In the genomic region with DNA sequence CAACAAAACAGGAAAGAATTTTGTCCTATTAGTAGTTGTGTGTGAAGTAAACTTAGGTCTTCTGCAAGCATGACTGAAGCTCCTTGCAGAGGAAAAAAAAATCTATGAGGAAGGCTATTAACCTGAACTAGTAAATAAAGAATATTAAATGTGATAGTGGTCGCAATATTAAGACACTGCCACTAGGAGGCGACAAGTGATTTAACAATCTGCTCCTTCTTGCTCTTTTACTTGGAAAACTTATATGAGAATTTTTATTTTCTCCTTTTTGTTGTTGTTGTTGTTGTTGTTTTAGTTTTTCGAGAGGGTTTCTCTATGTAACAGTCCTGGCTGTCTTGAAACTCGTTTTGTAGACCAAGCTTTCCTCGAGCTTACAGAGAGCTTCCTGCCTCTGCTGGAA, we compare ENCODE assay signal across 8 mouse cellular contexts. TPM values are rescaled to one million over a fixed set of nuclear protein-coding genes. Genes with fewer than 3 reads are reported as not detected.
A peak's percentile ranks its signal among the peaks of the same experiment; 100 is the strongest.
DNase-seq lines count a peak whose midpoint lies in the region; ATAC-seq and TF ChIP-seq lines count a peak whose summit lies in the region.

No protein-coding gene starts in this region.

- 2% methylated on average over 5 of the region's 5 CpGs for WGBS in heart, embryonic 10.5 days
- 0% methylated on average over 5 of the region's 5 CpGs for WGBS in kidney, adult 2 months
- whole genome bisulfite sequencing in liver, embryonic 13.5 days (ENCODE audit: insufficient replicate concordance): under 1% methylated on average over 5 of the region's 5 CpGs

- peak overlapping the region; percentile 28; the same call in 1 of the 2 replicates for H3K9ac ChIP-seq in liver, embryonic 13.5 days

- H3K9me3 ChIP-seq in heart, embryonic 10.5 days: no peaks in the 10 kb centered on the region
- H3K9me3 ChIP-seq in liver, embryonic 13.5 days (replicated peaks): no peaks in the 10 kb centered on the region

- peak overlapping the region; percentile 92 for H3K4me2 ChIP-seq in liver, embryonic 13.5 days

- H3K27me3 ChIP-seq in heart, embryonic 10.5 days (ENCODE audit: insufficient read depth, poor library complexity, severe bottlenecking): no peaks in the 10 kb centered on the region
- no peaks in the 10 kb centered on the region for H3K27me3 ChIP-seq in kidney, adult 2 months (replicated peaks; ENCODE audit: control insufficient read depth, insufficient read depth, low read length)
- H3K27me3 ChIP-seq in liver, embryonic 13.5 days: no peaks in the 10 kb centered on the region

- H3K36me3 ChIP-seq in heart, embryonic 10.5 days: peaks cover 18% of the 10 kb centered on the region; the same call in 1 of the 2 replicates
- H3K36me3 ChIP-seq in kidney, adult 2 months (ENCODE audit: control insufficient read depth, insufficient read depth, low read length): no peaks in the 10 kb centered on the region
- peaks cover 8% of the 10 kb centered on the region for H3K36me3 ChIP-seq in liver, embryonic 13.5 days

- peaks cover 17% of the 10 kb centered on the region for H3K4me1 ChIP-seq in heart, embryonic 10.5 days
- H3K4me1 ChIP-seq in kidney, adult 2 months (ENCODE audit: control insufficient read depth, insufficient read depth, low read length): peaks cover 2% of the 10 kb centered on the region
- H3K4me1 ChIP-seq in liver, embryonic 13.5 days (replicated peaks): peaks cover 37% of the 10 kb centered on the region

- TF ChIP-seq POLR2A in kidney, adult 2 months (IDR thresholded peaks at IDR 0.05; ENCODE audit: low read depth, low read length): no peak

- peak; percentile 51 for DNase-seq in right cerebral cortex, adult 18-20 months
- no peak for DNase-seq in right cerebral cortex, postnatal 25 days
- DNase-seq in cerebellum, postnatal 10 days: peak; percentile 65 to 72
- no peak for DNase-seq in heart, embryonic 10.5 days (ENCODE audit: low spot score)
- DNase-seq in kidney, adult 2 months: peak; percentile 78
- DNase-seq in liver, embryonic 13.5 days: peak; percentile 47
- peak; percentile 82 for DNase-seq in naive thymus-derived CD4-positive, alpha-beta T cell, adult 2 months (ENCODE audit: low read depth)
- no peak for DNase-seq in right cerebral cortex, postnatal 14 days

- ATAC-seq in liver, embryonic 13.5 days (ENCODE audit: low read depth): no peak

- TF ChIP-seq CTCF in kidney, adult 2 months (conservative IDR thresholded peaks at IDR 0.05; ENCODE audit: insufficient read depth, insufficient read length, low read depth, low read length): no peak

- H3K4me3 ChIP-seq in heart, embryonic 10.5 days: no peak overlapping the region
- no peak overlapping the region for H3K4me3 ChIP-seq in kidney, adult 2 months (ENCODE audit: insufficient read depth, low read depth, low read length)
- H3K4me3 ChIP-seq in liver, embryonic 13.5 days (replicated peaks): peak overlapping the region; percentile 72

- peak overlapping the region; percentile 98; the same call in 1 of the 2 replicates for H3K27ac ChIP-seq in heart, embryonic 10.5 days
- no peak overlapping the region for H3K27ac ChIP-seq in kidney, adult 2 months (ENCODE audit: insufficient read depth, low read depth, low read length)
- H3K27ac ChIP-seq in liver, embryonic 13.5 days: peak overlapping the region; percentile 94

RNA-seq across cellular contexts. Expression of gene Gtf3c6, which starts 1.1 kb away (rescaled TPM):
- polyA plus RNA-seq in heart, embryonic 10.5 days (2016; fragmentation: Nextera tagmentation; extraction: Ambion mirVana): 100 and 126 TPM in 2 replicates
- polyA plus RNA-seq in kidney, adult 2 months (2012; rRNA removed): 9.5 and 11.7 TPM in 2 replicates
- 48.5 and 53.9 TPM in 2 replicates for polyA plus RNA-seq in liver, embryonic 13.5 days (2015; fragmentation: Nextera tagmentation; extraction: Ambion mirVana)

RNA-seq across cellular contexts. Expression of gene Rpf2, which starts 12.1 kb away (rescaled TPM):
- 58.5 and 82.1 TPM in 2 replicates for polyA plus RNA-seq in heart, embryonic 10.5 days (2016; fragmentation: Nextera tagmentation; extraction: Ambion mirVana)
- 2.9 and 5.6 TPM in 2 replicates for polyA plus RNA-seq in kidney, adult 2 months (2012; rRNA removed)
- 61.4 and 74.1 TPM in 2 replicates for polyA plus RNA-seq in liver, embryonic 13.5 days (2015; fragmentation: Nextera tagmentation; extraction: Ambion mirVana)

RNA-seq across cellular contexts. Expression of gene Amd1, which starts 43.0 kb away (rescaled TPM):
- polyA plus RNA-seq in heart, embryonic 10.5 days (2016; fragmentation: Nextera tagmentation; extraction: Ambion mirVana): 55.2 and 59.1 TPM in 2 replicates
- 12.8 and 18.4 TPM in 2 replicates for polyA plus RNA-seq in kidney, adult 2 months (2012; rRNA removed)
- 58.0 and 79.3 TPM in 2 replicates for polyA plus RNA-seq in liver, embryonic 13.5 days (2015; fragmentation: Nextera tagmentation; extraction: Ambion mirVana)

Comparison
In these comparisons a context has a peak if more than half of its experiments do, and no peak if none do; other contexts are left out.
1. DNase-seq: peak in right cerebral cortex, adult 18-20 months (single experiment), cerebellum, postnatal 10 days (2 of 2), kidney, adult 2 months (single experiment), liver, embryonic 13.5 days (single experiment) and naive thymus-derived CD4-positive, alpha-beta T cell, adult 2 months (single experiment); none in right cerebral cortex, postnatal 25 days (single experiment), heart, embryonic 10.5 days (single experiment) and right cerebral cortex, postnatal 14 days (single experiment).